Mouse (Mus musculus): ENCODE results near the gene Ankrd9.

The Ankrd9 gene

GRCm38 (mm10) chr12:110986536-110987425, 7.9 kb upstream of the Ankrd9 start:
- DNase-seq = no peak

- no peak for DNase-seq
Observed at GRCm38 (mm10) chr12:110985141-110985540, 6.3 kb upstream of the Ankrd9 start.

GRCm38 (mm10) chr12:110984598-110984997, 5.8 kb upstream of the Ankrd9 start:
- DNase-seq = no peak

GRCm38 (mm10) chr12:110983714-110984113, 4.9 kb upstream of the Ankrd9 start:
- DNase-seq = no peak

- DNase-seq = no peak
Observed at GRCm38 (mm10) chr12:110983083-110983482, 4.2 kb upstream of the Ankrd9 start.

- no peak for DNase-seq
Observed at GRCm38 (mm10) chr12:110981736-110982135, 2.9 kb upstream of the Ankrd9 start.

- no peak for DNase-seq
Observed at GRCm38 (mm10) chr12:110979808-110980207, 968 bp upstream of the Ankrd9 start.

- no peak for DNase-seq
Observed at GRCm38 (mm10) chr12:110977896-110978606, 789 bp downstream of the Ankrd9 start.

GRCm38 (mm10) chr12:110977345-110977733, 1.5 kb downstream of the Ankrd9 start:
- no peak for DNase-seq

- DNase-seq = no peak
Observed at GRCm38 (mm10) chr12:110976589-110977344, 2.1 kb downstream of the Ankrd9 start.

GRCm38 (mm10) chr12:110975838-110976468, 2.9 kb downstream of the Ankrd9 start:
- no peak for DNase-seq

- no peak for DNase-seq
Observed at GRCm38 (mm10) chr12:110975385-110975784, 3.5 kb downstream of the Ankrd9 start.

GRCm38 (mm10) chr12:110974726-110975125, 4.1 kb downstream of the Ankrd9 start:
- no peak for DNase-seq

GRCm38 (mm10) chr12:110974295-110974694, 4.5 kb downstream of the Ankrd9 start:
- no peak for DNase-seq

- DNase-seq = no peak
Observed at GRCm38 (mm10) chr12:110973829-110974228, 5.0 kb downstream of the Ankrd9 start.

GRCm38 (mm10) chr12:110971972-110972371, 6.9 kb downstream of the Ankrd9 start:
- DNase-seq = no peak

- no peak for DNase-seq
Observed at GRCm38 (mm10) chr12:110970408-110970807, 8.4 kb downstream of the Ankrd9 start.

GRCm38 (mm10) chr12:110967146-110967545, 11.7 kb downstream of the Ankrd9 start:
- no peak for DNase-seq

- no peak for DNase-seq
Observed at GRCm38 (mm10) chr12:110966079-110966478, 12.8 kb downstream of the Ankrd9 start.

GRCm38 (mm10) chr12:110965500-110965899, 13.3 kb downstream of the Ankrd9 start:
- no peak for DNase-seq

GRCm38 (mm10) chr12:110961973-110962372, 16.9 kb downstream of the Ankrd9 start:
- no peak for DNase-seq

GRCm38 (mm10) chr12:110954351-110954991, 24.4 kb downstream of the Ankrd9 start:
- no peak for DNase-seq
